8 mouse cellular contexts compared by ENCODE assay signal in the genomic region with DNA sequence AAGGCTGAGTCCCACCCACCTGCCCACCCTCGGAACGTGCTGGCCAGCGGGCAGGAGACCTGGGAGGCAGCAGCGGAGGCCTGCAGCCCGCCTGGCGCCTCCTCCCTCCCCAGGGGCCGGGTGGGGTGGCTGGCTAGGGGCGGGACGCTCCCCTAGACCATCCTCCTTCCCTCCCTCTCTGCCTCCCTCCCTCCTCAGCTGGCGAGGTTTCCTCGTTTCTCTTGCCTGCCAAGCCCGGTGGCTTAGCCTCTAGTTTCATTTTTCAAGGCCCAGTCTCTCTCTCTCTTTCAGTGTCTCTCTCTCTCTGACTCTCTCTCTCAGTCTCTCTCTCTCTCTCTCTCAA. TPM values are rescaled to one million over a fixed set of nuclear protein-coding genes. Genes with fewer than 3 reads are reported as not detected.
DNase-seq lines count a peak whose midpoint lies in the region; ATAC-seq lines count a peak whose summit lies in the region.

No protein-coding gene starts in this region.

- no peaks in the 10 kb centered on the region for H3K9me3 ChIP-seq in hindbrain, embryonic 11.5 days (ENCODE audit: control insufficient read depth, low read length)

- H3K27me3 ChIP-seq in hindbrain, embryonic 11.5 days (ENCODE audit: control insufficient read depth, insufficient read depth, low read length) = no peaks in the 10 kb centered on the region

- peak; percentile 56 for DNase-seq in R1 (ENCODE audit: low read depth, low spot score)
- peak; percentile 89 for DNase-seq in cerebellum, adult 9-11 months
- DNase-seq in frontal cortex, adult 2 months (ENCODE audit: extremely low spot score in 1 of 2, low spot score in 1 of 2) = peak; percentile 47 to 72
- peak; percentile 70 for DNase-seq in hindbrain, embryonic 11.5 days (ENCODE audit: low spot score)
- peak; percentile 38 to 40 for DNase-seq in layer of hippocampus, postnatal 25 days (ENCODE audit: extremely low spot score in 1 of 2, low spot score in 1 of 2)
- DNase-seq in lung, postnatal 4 days = peak; percentile 92 to 97
- peak; percentile 81 for DNase-seq in right cerebral cortex, adult 18-20 months
- DNase-seq in urinary bladder, adult 2 months (ENCODE audit: low spot score) = peak; percentile 80

- no peak overlapping the region for H3K27ac ChIP-seq in hindbrain, embryonic 11.5 days (ENCODE audit: low read depth, low read length)

- ATAC-seq in hindbrain, embryonic 11.5 days (ENCODE audit: low FRiP score) = peak; percentile 76

- no peaks in the 10 kb centered on the region for H3K4me1 ChIP-seq in hindbrain, embryonic 11.5 days (replicated peaks; ENCODE audit: control insufficient read depth, insufficient read depth, low read length)

- peak overlapping the region; percentile 40; the same call in 1 of the 2 replicates for H3K9ac ChIP-seq in hindbrain, embryonic 11.5 days (ENCODE audit: low read depth, low read length)

- H3K36me3 ChIP-seq in hindbrain, embryonic 11.5 days (ENCODE audit: control insufficient read depth, insufficient read depth, low read length) = no peaks in the 10 kb centered on the region

- H3K4me3 ChIP-seq in hindbrain, embryonic 11.5 days (ENCODE audit: low read depth, low read length) = peak overlapping the region; percentile 22

- peak overlapping the region; percentile 41 for H3K4me2 ChIP-seq in hindbrain, embryonic 11.5 days (replicated peaks; ENCODE audit: low read depth, low read length)

- 0% methylated on average over 3 of the region's 12 CpGs for WGBS in hindbrain, embryonic 11.5 days

RNA-seq across cellular contexts. Expression of a gene that starts 5.1 kb away (rescaled TPM):
- 14.0 and 16.9 TPM in 2 replicates for polyA plus RNA-seq in frontal cortex, adult 2 months (2012; rRNA removed)
- polyA plus RNA-seq in hindbrain, embryonic 11.5 days (2014; fragmentation: Nextera tagmentation; extraction: Ambion mirVana) = 18.4 and 21.0 TPM in 2 replicates
- 1 to 10 TPM; 7.0 to 7.3 TPM for total RNA-seq in layer of hippocampus, postnatal 25 days (2021)
- 36.2 and 37.2 TPM in 2 replicates for polyA plus RNA-seq in urinary bladder, adult 2 months (2012; rRNA removed)

RNA-seq across cellular contexts. Expression of a gene that starts 8.0 kb away (rescaled TPM):
- 3.8 and 5.0 TPM in 2 replicates for polyA plus RNA-seq in frontal cortex, adult 2 months (2012; rRNA removed)
- 20.7 and 22.2 TPM in 2 replicates for polyA plus RNA-seq in hindbrain, embryonic 11.5 days (2014; fragmentation: Nextera tagmentation; extraction: Ambion mirVana)
- 1 to 10 TPM; 3.3 to 3.9 TPM for total RNA-seq in layer of hippocampus, postnatal 25 days (2021)
- polyA plus RNA-seq in urinary bladder, adult 2 months (2012; rRNA removed) = 22.0 and 29.1 TPM in 2 replicates

RNA-seq across cellular contexts. Expression of a gene that starts 17.5 kb away (rescaled TPM):
- polyA plus RNA-seq in frontal cortex, adult 2 months (2012; rRNA removed) = 0.29 and 0.46 TPM in 2 replicates
- 0.53 and 1.0 TPM in 2 replicates for polyA plus RNA-seq in hindbrain, embryonic 11.5 days (2014; fragmentation: Nextera tagmentation; extraction: Ambion mirVana)
- under 1 TPM; 0.32 to 0.38 TPM for total RNA-seq in layer of hippocampus, postnatal 25 days (2021)
- 4.6 and 4.9 TPM in 2 replicates for polyA plus RNA-seq in urinary bladder, adult 2 months (2012; rRNA removed)

RNA-seq across cellular contexts. Expression of a gene that starts 33.8 kb away (rescaled TPM):
- polyA plus RNA-seq in frontal cortex, adult 2 months (2012; rRNA removed) = 21.4 and 23.6 TPM in 2 replicates
- polyA plus RNA-seq in hindbrain, embryonic 11.5 days (2014; fragmentation: Nextera tagmentation; extraction: Ambion mirVana) = 34.8 and 35.4 TPM in 2 replicates
- total RNA-seq in layer of hippocampus, postnatal 25 days (2021) = 10 to 100 TPM; 16.1 to 22.6 TPM
- polyA plus RNA-seq in urinary bladder, adult 2 months (2012; rRNA removed) = 46.5 and 51.3 TPM in 2 replicates

RNA-seq across cellular contexts. Expression of a gene that starts 34.1 kb away (rescaled TPM):
- polyA plus RNA-seq in frontal cortex, adult 2 months (2012; rRNA removed) = 131 and 135 TPM in 2 replicates
- 0.20 and 0.57 TPM in 2 replicates for polyA plus RNA-seq in hindbrain, embryonic 11.5 days (2014; fragmentation: Nextera tagmentation; extraction: Ambion mirVana)
- total RNA-seq in layer of hippocampus, postnatal 25 days (2021) = 100 to 1,000 TPM; 121 to 142 TPM
- polyA plus RNA-seq in urinary bladder, adult 2 months (2012; rRNA removed) = 0.53 and 0.74 TPM in 2 replicates

Comparison
In these comparisons a context has a peak if more than half of its experiments do, and no peak if none do; other contexts are left out.
1. DNase-seq: peak in every context shown above with its lines; median percentile 94 in lung, postnatal 4 days; 89 in cerebellum, adult 9-11 months; 81 in right cerebral cortex, adult 18-20 months; 80 in urinary bladder, adult 2 months; 70 in hindbrain, embryonic 11.5 days; 60 in frontal cortex, adult 2 months; 56 in R1; 39 in layer of hippocampus, postnatal 25 days.